ENCODE assay signal across 35 mouse cellular contexts in the genomic region with DNA sequence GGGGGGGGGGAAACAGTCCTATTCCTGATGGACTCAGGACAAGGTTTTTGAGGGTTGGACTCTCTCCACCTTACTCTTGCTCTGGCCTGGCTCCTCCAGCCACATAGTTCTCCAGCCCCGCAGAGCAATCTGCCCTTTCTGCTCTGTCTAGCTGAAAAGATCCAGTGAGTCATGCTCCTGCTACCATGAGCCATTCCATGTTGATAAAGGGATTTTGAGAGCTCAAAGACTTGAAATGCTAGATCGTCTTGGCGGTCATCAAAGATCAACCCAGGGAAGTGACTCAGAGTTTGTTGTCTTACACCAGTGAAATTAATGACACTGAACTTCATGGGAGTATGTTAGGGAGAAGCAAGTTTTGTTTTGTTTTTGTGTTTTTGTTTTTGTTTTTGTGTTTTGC. TPM values are rescaled to one million over a fixed set of nuclear protein-coding genes. Genes with fewer than 3 reads are reported as not detected.
DNase-seq lines count a peak whose midpoint lies in the region; TF ChIP-seq lines count a peak whose summit lies in the region.
"Had no signal": no experiment of that assay in that cellular context is flagged by ENCODE, and none has a peak within 500 bp of the region (broad histone marks: within the 10 kb centered on the region; RNA-seq: fewer than 3 reads in every experiment).

No protein-coding gene starts in this region.

- H3ac ChIP-seq in myocyte (ENCODE audit: control insufficient read depth, insufficient read length) = no peak overlapping the region

- H3K4me3 ChIP-seq in myocyte = no peak overlapping the region
- H3K4me3 ChIP-seq: embryonic facial prominence, embryonic 10.5 days; embryonic facial prominence, embryonic 13.5 days; erythroblast, embryonic 14.5 days; forebrain, embryonic 12.5 days; forebrain, embryonic 15.5 days; heart, adult 2 months; heart, embryonic 10.5 days; heart, embryonic 13.5 days; hindbrain, embryonic 12.5 days; hindbrain, embryonic 15.5 days had no signal

- peak; percentile 49 for DNase-seq in adrenal gland, adult 2 months
- no peak for DNase-seq in adrenal gland, postnatal 25 days
- peak; percentile 71 for DNase-seq in Muller cell, postnatal 12 days (ENCODE audit: inconsistent ontology term)
- no peak for DNase-seq in lung, postnatal 14 days
- DNase-seq in spleen, adult 18-20 months = no peak
- DNase-seq: adrenal gland, adult 8-10 months; cerebellum, adult 11-12 months; cerebellum, adult 8-10 months; cerebellum, postnatal 10 days; cerebellum, postnatal 36 days; embryo, embryonic 11 days; gastrocnemius, postnatal 25 days; heart, adult 2 months; heart, postnatal 14 days; heart, postnatal 4 days; kidney, adult 2 months had no signal

- no peak for TF ChIP-seq POLR2A in myocyte (IDR thresholded peaks at IDR 0.05; ENCODE audit: insufficient read length, low read depth)

- H3K36me3 ChIP-seq in myocyte (ENCODE audit: control insufficient read depth, insufficient read depth) = no peaks in the 10 kb centered on the region
- H3K36me3 ChIP-seq: embryonic facial prominence, embryonic 10.5 days; embryonic facial prominence, embryonic 13.5 days; forebrain, embryonic 12.5 days; forebrain, embryonic 15.5 days; G1E; heart, embryonic 10.5 days; heart, embryonic 13.5 days; hindbrain, embryonic 12.5 days; hindbrain, embryonic 15.5 days had no signal

- H3K27me3 ChIP-seq in myocyte (ENCODE audit: control insufficient read depth, insufficient read depth, insufficient read length) = no peaks in the 10 kb centered on the region
- H3K27me3 ChIP-seq: forebrain, embryonic 15.5 days; hindbrain, embryonic 15.5 days had no signal

- H3K4me2 ChIP-seq in myocyte (ENCODE audit: low read depth) = peak overlapping the region; percentile 57
- H3K4me2 ChIP-seq: embryonic facial prominence, embryonic 13.5 days; forebrain, embryonic 12.5 days; forebrain, embryonic 15.5 days; heart, embryonic 13.5 days; hindbrain, embryonic 12.5 days; hindbrain, embryonic 15.5 days had no signal

- no peaks in the 10 kb centered on the region for H3K79me2 ChIP-seq in myocyte (ENCODE audit: control insufficient read depth, insufficient read depth)

TF ChIP-seq in myocyte, 11 proteins besides CTCF, POLR2A, EP300 and RAD21:
- no peak for TF ChIP-seq MYOG (IDR thresholded peaks at IDR 0.05; ENCODE audit: control insufficient read depth in 1 of 3, insufficient read depth in 1 of 3, insufficient read length in 2 of 3, low read depth in 2 of 3)
- no peak for TF ChIP-seq CEBPB (IDR thresholded peaks at IDR 0.05; ENCODE audit: insufficient read depth, poor library complexity, severe bottlenecking)
- no peak for TF ChIP-seq TCF3 (IDR thresholded peaks at IDR 0.05; ENCODE audit: insufficient read length, low read depth)
- no peak for TF ChIP-seq POLR2AphosphoS2 (IDR thresholded peaks at IDR 0.05; ENCODE audit: insufficient read length, low read depth)
- TF ChIP-seq MAX (IDR thresholded peaks at IDR 0.05; ENCODE audit: low read depth) = no peak
- no peak for TF ChIP-seq USF1 (IDR thresholded peaks at IDR 0.05; ENCODE audit: low read depth)
- no peak for TF ChIP-seq MYOD1 (IDR thresholded peaks at IDR 0.05; ENCODE audit: control insufficient read depth in 1 of 3, insufficient read length in 2 of 3, low read depth in 2 of 3)
- TF ChIP-seq REST (IDR thresholded peaks at IDR 0.05; ENCODE audit: insufficient read depth, insufficient read length) = no peak
- no peak for TF ChIP-seq TCF12 (IDR thresholded peaks at IDR 0.05; ENCODE audit: insufficient read depth, poor library complexity, severe bottlenecking)
- no peak for TF ChIP-seq SRF (IDR thresholded peaks at IDR 0.05; ENCODE audit: control insufficient read depth, insufficient read length, low read depth)
- no peak for TF ChIP-seq E2F4 (IDR thresholded peaks at IDR 0.05; ENCODE audit: insufficient read depth)
TF ChIP-seq in myocyte: peak in this region for 0.

RNA-seq across cellular contexts. Expression of gene Otos, which starts 20.8 kb away (rescaled TPM):
- not detected for total RNA-seq in adrenal gland, adult 2 months (2021)
- polyA plus RNA-seq in adrenal gland, adult 2 months (2012; rRNA removed) = 0.47 and 0.74 TPM in 2 replicates
- not detected in 2 replicates for total RNA-seq in adrenal gland, postnatal 25 days (2021)
- 1.2 TPM for polyA plus RNA-seq in myocyte (2012; fragmentation: generic; extraction: Trizol)
- total RNA-seq: CH12.LX; gastrocnemius, adult 8-10 months; gastrocnemius, postnatal 25 days; heart, adult 2 months; heart, postnatal 14 days; heart, postnatal 4 days had no signal
- polyA plus RNA-seq: embryonic facial prominence, embryonic 13.5 days; forebrain, embryonic 15.5 days; G1E; heart, adult 2 months; heart, embryonic 13.5 days; hindbrain, embryonic 12.5 days; intestine, postnatal 0 days had no signal

RNA-seq across cellular contexts. Expression of gene Cops9, which starts 27.6 kb away (rescaled TPM):
- 100 to 1,000 TPM; 320 to 351 TPM for total RNA-seq in adrenal gland, adult 2 months (2021)
- polyA plus RNA-seq in adrenal gland, adult 2 months (2012; rRNA removed) = 51.9 and 62.0 TPM in 2 replicates
- 311 and 345 TPM in 2 replicates for total RNA-seq in adrenal gland, postnatal 25 days (2021)
- polyA plus RNA-seq in myocyte (2012; fragmentation: generic; extraction: Trizol) = 507 TPM

RNA-seq across cellular contexts. Expression of gene Olfr12, which starts 51.8 kb away (rescaled TPM):
- not detected for total RNA-seq in adrenal gland, adult 2 months (2021)
- not detected in 2 replicates for polyA plus RNA-seq in adrenal gland, adult 2 months (2012; rRNA removed)
- not detected in 2 replicates for total RNA-seq in adrenal gland, postnatal 25 days (2021)
- not detected for polyA plus RNA-seq in myocyte (2012; fragmentation: generic; extraction: Trizol)
- total RNA-seq: adrenal gland, adult 8-10 months; adrenal gland, postnatal 4 days; gastrocnemius, adult 8-10 months; gastrocnemius, postnatal 25 days; granulocyte monocyte progenitor cell, adult 5-6 weeks; heart, adult 2 months; heart, postnatal 14 days; heart, postnatal 4 days had no signal
- polyA plus RNA-seq: cortical plate, adult 2 months; embryonic facial prominence, embryonic 10.5 days; embryonic facial prominence, embryonic 13.5 days; erythroblast, embryonic 14.5 days; forebrain, embryonic 12.5 days; forebrain, embryonic 15.5 days; G1E; heart, adult 2 months; heart, embryonic 10.5 days; heart, embryonic 13.5 days; heart, embryonic 16.5 days; hindbrain, embryonic 12.5 days; hindbrain, embryonic 15.5 days; intestine, embryonic 14.5 days; intestine, postnatal 0 days; kidney, adult 2 months had no signal

Comparison
In these comparisons a context has a peak if more than half of its experiments do, and no peak if none do; other contexts are left out.
1. DNase-seq: peak in adrenal gland, adult 2 months (single experiment) and Muller cell, postnatal 12 days (single experiment); none in adrenal gland, postnatal 25 days (single experiment), lung, postnatal 14 days (single experiment) and spleen, adult 18-20 months (0 of 2).